Mouse (Mus musculus) gastrocnemius, postnatal 10 days (tissue): Measurements from ENCODE around the gene Slc44a4. TPM values are rescaled to one million over a fixed set of nuclear protein-coding genes. Genes with fewer than 3 reads are reported as not detected.
"Not testable (repeated sequence)": the region's sequence is repeated elsewhere in the genome, so short reads cannot be mapped to it uniquely, and the experiment has no call there.

Experiments used
- DNase-seq: peaks from one replicate; pipeline ENCODE4 v3.0.0; 2021; ENCODE audit warnings: mixed read lengths
- total RNA-seq, 2 experiments: library from RNA; stranded (reverse); gene quantifications; 2 replicates each; pipeline ENCODE4 v1.2.3; 2021

The Slc44a4 gene
- total RNA-seq, 2 experiments from 2014 or later: not detected

DNA sequence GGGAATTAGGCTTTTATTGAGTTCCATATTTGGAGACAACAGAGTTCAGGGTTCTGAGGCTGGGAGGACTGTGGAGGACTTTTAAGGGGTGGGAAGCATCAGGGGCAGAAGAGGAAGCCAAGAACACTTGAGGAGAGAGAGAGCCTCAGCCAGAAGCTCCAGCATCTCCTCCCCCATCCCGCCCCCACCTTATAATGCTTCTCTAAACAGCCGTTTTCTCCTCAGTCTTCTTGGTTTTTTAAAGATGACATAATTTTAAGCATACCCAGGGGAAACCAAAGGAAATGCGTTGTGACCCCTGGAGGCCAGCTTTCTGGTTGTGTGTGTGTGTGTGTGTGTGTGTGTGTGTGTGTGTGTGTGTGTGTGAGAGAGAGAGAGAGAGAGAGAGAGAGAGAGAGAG lies 47.9 kb downstream of the Slc44a4 start:
- no peak for DNase-seq

DNA sequence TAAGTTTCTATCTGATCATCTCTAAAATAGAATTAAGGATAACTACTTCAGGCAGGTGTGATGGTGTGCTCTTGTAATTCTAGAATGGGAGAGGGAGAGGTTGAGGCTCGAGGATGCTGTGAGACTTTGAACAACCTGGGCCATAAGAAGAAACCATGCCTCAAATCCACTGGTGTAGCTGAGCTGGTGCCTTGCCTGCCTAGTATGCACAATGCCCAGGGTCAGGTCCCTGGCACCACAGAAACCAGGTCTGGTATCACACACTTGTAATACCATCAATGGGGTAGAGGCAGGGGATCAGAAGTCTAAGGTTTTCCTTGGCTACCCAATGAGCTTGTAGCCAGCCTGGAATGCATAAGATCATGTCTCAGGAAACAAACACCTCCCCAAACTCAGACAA lies 48.6 kb downstream of the Slc44a4 start:
- no peak for DNase-seq

- no peak for DNase-seq
Observed at GRCm38 (mm10) chr17:34964640-34965049, 50.4 kb downstream of the Slc44a4 start.

DNA sequence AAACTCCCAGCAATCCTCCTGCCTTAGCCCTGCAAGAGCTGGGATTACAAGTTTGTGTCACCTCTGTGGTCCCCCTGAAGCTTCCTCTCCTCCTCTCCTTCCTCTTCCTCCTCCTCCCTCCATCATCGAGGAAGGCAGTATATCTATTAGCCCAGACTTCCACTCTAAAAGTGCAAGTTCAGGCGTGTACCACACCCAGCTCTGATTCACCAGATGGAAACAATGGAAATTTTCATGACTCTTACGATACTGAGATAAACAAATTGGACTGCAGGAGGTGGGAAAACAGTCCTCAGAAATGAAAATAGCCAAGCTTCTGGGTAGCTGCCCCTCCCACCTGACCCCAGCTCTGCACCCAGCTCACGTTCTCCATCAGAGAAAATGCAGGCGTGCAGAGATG lies 51.4 kb downstream of the Slc44a4 start:
- DNase-seq: no peak

DNA sequence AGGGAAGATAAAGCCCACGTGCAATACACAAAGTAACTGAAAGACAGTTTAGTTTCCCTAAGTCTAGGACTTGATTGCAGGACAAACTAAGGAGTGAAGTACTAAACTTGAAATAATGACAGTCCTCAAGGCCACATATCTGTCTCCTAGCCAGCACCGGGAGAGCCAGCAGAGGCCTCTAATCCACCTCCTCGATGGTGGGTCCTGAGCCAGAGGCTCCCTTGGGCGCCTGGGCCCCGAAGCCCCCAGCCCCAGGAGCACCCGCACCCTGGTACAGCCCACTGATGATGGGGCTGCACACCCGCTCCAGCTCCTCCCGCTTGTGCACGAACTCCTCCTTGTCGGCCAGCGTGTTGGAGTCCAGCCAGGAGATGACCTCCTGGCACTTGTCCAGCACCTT lies 55.6 kb downstream of the Slc44a4 start, which contains the start of gene Gm20481:
Gm20481 (plus strand) TSS at position 91 of the 400 bp plus-strand sequence.
- not testable (repeated sequence) for DNase-seq

GRCm38 (mm10) chr17:34970850-34971249 lies 56.6 kb downstream of the Slc44a4 start:
- not testable (repeated sequence) for DNase-seq

DNA sequence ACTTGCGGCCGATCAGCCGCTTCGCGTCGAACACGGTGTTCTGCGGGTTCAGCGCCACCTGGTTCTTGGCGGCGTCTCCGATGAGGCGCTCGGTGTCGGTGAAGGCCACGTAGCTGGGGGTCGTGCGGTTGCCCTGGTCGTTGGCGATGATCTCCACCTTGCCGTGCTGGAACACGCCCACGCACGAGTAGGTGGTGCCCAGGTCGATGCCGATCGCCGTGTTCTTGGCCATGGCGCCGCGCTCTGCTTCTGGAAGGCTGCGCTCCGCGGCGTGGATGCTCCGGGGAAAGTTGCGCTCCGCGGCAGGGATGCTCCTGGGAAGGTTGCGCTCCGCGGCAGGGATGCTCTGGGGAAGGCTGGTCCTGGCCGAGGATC lies 57.4 kb downstream of the Slc44a4 start:
- not testable (repeated sequence) for DNase-seq

DNA sequence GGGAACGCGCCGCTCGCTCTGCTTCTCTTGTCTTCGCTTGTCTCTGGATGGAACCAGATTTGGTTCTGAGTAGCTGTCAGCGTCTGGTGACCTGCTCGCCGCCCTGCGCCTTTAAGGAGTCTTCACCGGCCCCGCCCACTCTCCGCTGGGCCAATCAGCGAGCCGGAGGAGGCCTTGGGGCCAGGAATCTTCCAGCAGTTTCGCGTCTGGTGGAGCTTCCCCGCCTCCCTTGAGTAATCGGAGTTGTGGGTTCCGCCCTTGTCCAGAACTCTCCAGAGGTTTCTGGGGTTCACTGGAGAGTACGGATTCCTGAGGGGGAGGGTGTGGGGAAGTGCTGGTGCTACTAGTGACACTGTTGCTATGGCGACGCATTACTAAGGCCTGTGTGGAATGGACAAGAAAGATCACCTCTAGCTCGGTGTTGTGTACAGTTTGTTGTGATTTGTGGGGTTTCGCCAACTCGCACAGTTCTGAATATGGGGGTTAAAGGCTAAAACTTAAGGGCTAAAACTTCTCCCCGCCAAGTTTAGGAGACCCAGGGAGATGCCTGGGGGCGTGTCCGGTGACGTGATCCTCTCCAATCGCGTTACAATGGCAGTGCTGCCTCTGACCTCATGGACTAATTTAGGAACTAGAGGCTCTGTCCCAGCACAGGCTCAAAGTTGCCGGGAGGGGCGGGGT lies 57.9 kb downstream of the Slc44a4 start, which contains the start of the genes Hspa1a and Hspa1l:
Hspa1a (minus strand) TSS at position 88 of the 681 bp plus-strand sequence.
Hspa1l (plus strand) TSS at position 635 of the 681 bp plus-strand sequence.
- DNase-seq: peak; percentile 66

GRCm38 (mm10) chr17:34975581-34976492 lies 61.6 kb downstream of the Slc44a4 start:
- DNase-seq: no peak

- DNase-seq: no peak
Observed at GRCm38 (mm10) chr17:34977000-34977399, 62.7 kb downstream of the Slc44a4 start.

- DNase-seq: no peak
Observed at GRCm38 (mm10) chr17:34978239-34978638, 64.0 kb downstream of the Slc44a4 start.

GRCm38 (mm10) chr17:34979631-34980030 lies 65.4 kb downstream of the Slc44a4 start:
- no peak for DNase-seq

Other genes starting within 250 kb of the Slc44a4 start
- gene Tnxb, start 243.9 kb upstream of the Slc44a4 start, total RNA-seq: 100 to 1,000 TPM in 1 of 2 experiments, 10 to 100 TPM in 1; 90.2 to 123 TPM
- gene C4b, start 170.6 kb upstream of the Slc44a4 start, total RNA-seq: 1 to 10 TPM; 2.0 to 3.3 TPM
- under 1 TPM; 0.31 to 0.36 TPM for gene Cyp21a1, start 109.9 kb upstream of the Slc44a4 start, total RNA-seq
- 1 to 10 TPM; 8.9 to 9.0 TPM for gene Stk19, start 77.5 kb upstream of the Slc44a4 start, total RNA-seq
- 10 to 100 TPM; 12.3 to 15.3 TPM for gene Dxo, start 77.4 kb upstream of the Slc44a4 start, total RNA-seq
- gene Skiv2l, start 64.3 kb upstream of the Slc44a4 start, total RNA-seq: 10 to 100 TPM; 19.6 to 22.2 TPM
- gene Nelfe, start 64.1 kb upstream of the Slc44a4 start, total RNA-seq: 10 to 100 TPM; 13.7 to 17.3 TPM
- gene Cfb, start 51.9 kb upstream of the Slc44a4 start, total RNA-seq: 1 to 10 TPM; 1.9 to 4.1 TPM
- gene Zbtb12, start 35.0 kb upstream of the Slc44a4 start, total RNA-seq: 1 to 10 TPM; 4.6 to 7.3 TPM
- gene Gm20547, start 32.4 kb upstream of the Slc44a4 start, total RNA-seq: not detected
- gene C2, start 16.2 kb upstream of the Slc44a4 start, total RNA-seq: 1 to 10 TPM; 4.3 to 5.6 TPM
- 10 to 100 TPM; 40.9 to 53.7 TPM for gene Ehmt2, start 16.0 kb upstream of the Slc44a4 start, total RNA-seq
- gene Neu1, start 16.8 kb downstream of the Slc44a4 start, total RNA-seq: 1 to 10 TPM; 8.3 to 8.9 TPM
- gene Hspa1b, start 44.8 kb downstream of the Slc44a4 start, total RNA-seq: 1 to 10 TPM; 2.2 to 4.3 TPM
- not detected for gene Gm20481, start 55.4 kb downstream of the Slc44a4 start, total RNA-seq
- 1 to 10 TPM; 3.8 to 6.4 TPM for gene Hspa1a, start 57.7 kb downstream of the Slc44a4 start, total RNA-seq
- gene Hspa1l, start 58.2 kb downstream of the Slc44a4 start, total RNA-seq: 1 to 10 TPM; 6.2 to 9.9 TPM
- gene Lsm2, start 67.4 kb downstream of the Slc44a4 start, total RNA-seq: 10 to 100 TPM; 24.7 to 28.2 TPM
- gene Vars, start 86.5 kb downstream of the Slc44a4 start, total RNA-seq: 10 to 100 TPM; 31.4 to 40.7 TPM
- gene Vwa7, start 102.1 kb downstream of the Slc44a4 start, total RNA-seq: 1 to 10 TPM; 2.0 to 2.5 TPM
- 1 to 10 TPM; 2.8 to 3.1 TPM for gene Sapcd1, start 113.5 kb downstream of the Slc44a4 start, total RNA-seq
- 1 to 10 TPM; 1.5 to 3.5 TPM for gene Msh5, start 132.3 kb downstream of the Slc44a4 start, total RNA-seq
- gene Clic1, start 135.5 kb downstream of the Slc44a4 start, total RNA-seq: 10 to 100 TPM; 39.2 to 50.5 TPM
- 10 to 100 TPM; 45.3 to 51.9 TPM for gene Ddah2, start 144.6 kb downstream of the Slc44a4 start, total RNA-seq
- not detected for gene Ly6g6c, start 150.9 kb downstream of the Slc44a4 start, total RNA-seq
- gene Mpig6b, start 151.7 kb downstream of the Slc44a4 start, total RNA-seq: under 1 TPM in 1 of 2 experiments, not detected in 1; 0.20 TPM
- not detected for gene Ly6g6e, start 162.4 kb downstream of the Slc44a4 start, total RNA-seq
- under 1 TPM in 1 of 2 experiments, not detected in 1; 0.97 TPM for gene Ly6g6d, start 163.6 kb downstream of the Slc44a4 start, total RNA-seq
- gene Ly6g6f, start 171.1 kb downstream of the Slc44a4 start, total RNA-seq: under 1 TPM in 1 of 2 experiments, not detected in 1; 0.23 TPM
- gene Abhd16a, start 174.8 kb downstream of the Slc44a4 start, total RNA-seq: 10 to 100 TPM; 59.1 to 65.0 TPM
- not detected for gene Ly6g5c, start 193.8 kb downstream of the Slc44a4 start, total RNA-seq
- gene Ly6g5b, start 201.0 kb downstream of the Slc44a4 start, total RNA-seq: under 1 TPM in 1 of 2 experiments, not detected in 1; 0.34 TPM
- 1 to 10 TPM; 4.9 to 6.3 TPM for gene Gpank1, start 207.0 kb downstream of the Slc44a4 start, total RNA-seq
- gene Csnk2b, start 207.6 kb downstream of the Slc44a4 start, total RNA-seq: 100 to 1,000 TPM; 165 to 166 TPM
- gene D17H6S53E, start 211.9 kb downstream of the Slc44a4 start, total RNA-seq: 10 to 100 TPM; 11.8 to 18.8 TPM
- gene Apom, start 217.6 kb downstream of the Slc44a4 start, total RNA-seq: not detected
- gene Bag6, start 220.7 kb downstream of the Slc44a4 start, total RNA-seq: 100 to 1,000 TPM; 217 to 220 TPM